Mouse (Mus musculus): Measurements from ENCODE around the gene Nrxn3. TPM values are rescaled to one million over a fixed set of nuclear protein-coding genes. Genes with fewer than 3 reads are reported as not detected.

Nrxn3 gene
- polyA plus RNA-seq, 1 experiment from 2014 or later, result 87.0 TPM

DNA sequence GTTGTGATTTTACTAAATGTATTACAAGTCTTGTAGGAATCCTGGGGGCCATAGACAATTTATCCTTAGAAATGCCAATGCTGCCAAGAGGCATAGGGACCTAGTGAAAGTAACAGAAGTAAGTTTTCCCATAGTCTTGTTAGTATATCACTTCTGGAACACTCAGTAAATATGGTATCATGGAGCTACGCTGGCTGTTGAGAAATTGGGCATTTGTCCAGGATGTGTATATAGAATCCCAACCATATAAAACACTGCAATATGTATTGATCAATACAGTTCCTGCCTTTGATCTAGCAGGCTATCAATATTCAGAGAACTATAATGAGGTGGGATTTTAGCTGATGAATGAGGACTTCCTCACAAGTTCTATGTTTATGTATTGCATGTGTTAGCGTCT, 1107.3 kb downstream of the Nrxn3 start:
- Histone ChIP-seq H3K4me1 (ENCODE audit: control insufficient read depth, insufficient read depth, low read length) (no peaks in the 10 kb centered on the region), H3K27ac (ENCODE audit: low read length) (no peak overlapping the region), H3K9ac (ENCODE audit: low read depth, low read length) (no peak overlapping the region), H3K36me3 (ENCODE audit: control insufficient read depth, insufficient read depth, low read length) (no peaks in the 10 kb centered on the region), H3K4me3 (ENCODE audit: low read depth, low read length) (no peak overlapping the region), H3K4me2 (ENCODE audit: low read length) (no peak overlapping the region), H3K9me3 (replicated peaks; ENCODE audit: control insufficient read depth, low read length, poor library complexity, severe bottlenecking) (no peaks in the 10 kb centered on the region), H3K27me3 (ENCODE audit: control insufficient read depth, insufficient read depth, low read depth, low read length) (no peaks in the 10 kb centered on the region)
- no peak for ATAC-seq
- 87% methylated on average over 2 of the region's 2 CpGs for WGBS

DNA sequence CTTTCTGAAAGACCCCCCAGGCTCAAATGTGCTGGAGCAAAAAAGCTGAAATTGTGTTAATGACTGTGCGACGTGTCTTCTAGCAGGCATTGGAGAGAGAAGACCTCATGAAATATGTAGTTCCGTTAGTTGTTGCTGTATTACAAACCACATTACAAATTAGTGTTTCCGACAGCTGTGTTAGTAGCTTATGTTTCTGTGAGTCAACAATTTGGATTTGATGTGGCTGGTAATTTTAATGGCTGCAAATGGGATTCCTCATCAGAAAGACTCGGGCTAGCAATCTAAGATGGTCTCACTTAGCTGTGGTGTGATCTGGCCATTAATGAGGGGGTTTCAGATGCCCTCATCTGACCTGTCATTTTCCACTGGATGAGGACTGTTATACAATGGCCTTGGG, 1107.7 kb downstream of the Nrxn3 start:
- Histone ChIP-seq H3K4me3 (ENCODE audit: low read depth, low read length) (no peak overlapping the region), H3K4me1 (ENCODE audit: control insufficient read depth, insufficient read depth, low read length) (no peaks in the 10 kb centered on the region), H3K9ac (ENCODE audit: low read depth, low read length) (no peak overlapping the region), H3K27me3 (ENCODE audit: control insufficient read depth, insufficient read depth, low read depth, low read length) (no peaks in the 10 kb centered on the region), H3K36me3 (ENCODE audit: control insufficient read depth, insufficient read depth, low read length) (no peaks in the 10 kb centered on the region), H3K27ac (ENCODE audit: low read length) (no peak overlapping the region), H3K4me2 (ENCODE audit: low read length) (no peak overlapping the region), H3K9me3 (replicated peaks; ENCODE audit: control insufficient read depth, low read length, poor library complexity, severe bottlenecking) (no peaks in the 10 kb centered on the region)
- WGBS, result 77% methylated on average over 5 of the region's 5 CpGs
- ATAC-seq, result no peak

DNA sequence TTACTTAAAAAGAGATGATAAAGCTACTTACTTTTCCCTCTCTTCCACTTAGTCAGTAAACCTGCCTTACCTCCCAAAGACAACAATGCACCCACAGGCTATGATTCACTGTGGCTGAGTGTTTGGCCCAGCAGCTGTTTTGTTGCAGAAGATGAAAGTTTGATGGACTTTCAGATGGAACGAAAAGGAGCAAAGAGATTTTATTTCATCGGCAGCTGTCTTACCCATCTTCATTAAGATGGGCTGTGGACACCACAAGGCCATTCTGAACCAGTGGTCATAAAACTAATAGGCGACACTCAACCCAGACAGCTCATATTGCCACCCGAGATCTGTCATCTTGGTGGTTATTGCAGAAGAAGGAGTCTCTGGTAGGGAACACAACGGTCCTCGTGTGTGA, 1108.6 kb downstream of the Nrxn3 start:
- no peak for ATAC-seq
- H3K36me3 ChIP-seq (ENCODE audit: control insufficient read depth, insufficient read depth, low read length), result no peaks in the 10 kb centered on the region
- no peak overlapping the region for H3K4me3 ChIP-seq (ENCODE audit: low read depth, low read length)
- WGBS, result 91% methylated on average over 6 of the region's 6 CpGs
- no peak overlapping the region for H3K4me2 ChIP-seq (ENCODE audit: low read length)
- H3K9ac ChIP-seq (ENCODE audit: low read depth, low read length), result no peak overlapping the region
- no peaks in the 10 kb centered on the region for H3K9me3 ChIP-seq (replicated peaks; ENCODE audit: control insufficient read depth, low read length, poor library complexity, severe bottlenecking)
- H3K27ac ChIP-seq (ENCODE audit: low read length), result no peak overlapping the region
- no peaks in the 10 kb centered on the region for H3K4me1 ChIP-seq (ENCODE audit: control insufficient read depth, insufficient read depth, low read length)
- H3K27me3 ChIP-seq (ENCODE audit: control insufficient read depth, insufficient read depth, low read depth, low read length), result no peaks in the 10 kb centered on the region

DNA sequence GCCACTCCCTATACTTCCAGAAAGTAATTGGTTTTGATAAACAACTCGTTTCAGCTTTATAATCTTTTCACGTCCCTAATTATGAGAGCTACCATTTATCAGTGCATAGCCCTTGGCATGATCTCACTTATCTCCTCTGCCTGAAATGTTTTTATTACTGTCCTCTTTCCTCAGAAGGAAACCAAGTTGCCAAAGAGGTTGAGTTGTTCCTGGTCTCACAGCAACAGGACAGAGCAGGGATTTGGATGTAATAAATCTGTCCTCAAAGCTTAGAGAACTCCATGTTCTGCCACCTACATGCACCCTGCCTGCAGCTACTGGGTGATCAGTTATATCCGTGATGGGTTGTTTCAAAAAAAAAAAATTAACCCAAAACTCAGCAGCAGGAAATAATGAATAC, 1113.6 kb downstream of the Nrxn3 start:
- no peak overlapping the region for H3K4me2 ChIP-seq (ENCODE audit: low read length)
- 79% methylated on average over 3 of the region's 3 CpGs for WGBS
- no peaks in the 10 kb centered on the region for H3K9me3 ChIP-seq (replicated peaks; ENCODE audit: control insufficient read depth, low read length, poor library complexity, severe bottlenecking)
- H3K36me3 ChIP-seq (ENCODE audit: control insufficient read depth, insufficient read depth, low read length), result no peaks in the 10 kb centered on the region
- no peaks in the 10 kb centered on the region for H3K4me1 ChIP-seq (ENCODE audit: control insufficient read depth, insufficient read depth, low read length)
- H3K4me3 ChIP-seq (ENCODE audit: low read depth, low read length), result no peak overlapping the region
- no peaks in the 10 kb centered on the region for H3K27me3 ChIP-seq (ENCODE audit: control insufficient read depth, insufficient read depth, low read depth, low read length)
- ATAC-seq, result no peak
- H3K9ac ChIP-seq (ENCODE audit: low read depth, low read length), result no peak overlapping the region
- no peak overlapping the region for H3K27ac ChIP-seq (ENCODE audit: low read length)

DNA sequence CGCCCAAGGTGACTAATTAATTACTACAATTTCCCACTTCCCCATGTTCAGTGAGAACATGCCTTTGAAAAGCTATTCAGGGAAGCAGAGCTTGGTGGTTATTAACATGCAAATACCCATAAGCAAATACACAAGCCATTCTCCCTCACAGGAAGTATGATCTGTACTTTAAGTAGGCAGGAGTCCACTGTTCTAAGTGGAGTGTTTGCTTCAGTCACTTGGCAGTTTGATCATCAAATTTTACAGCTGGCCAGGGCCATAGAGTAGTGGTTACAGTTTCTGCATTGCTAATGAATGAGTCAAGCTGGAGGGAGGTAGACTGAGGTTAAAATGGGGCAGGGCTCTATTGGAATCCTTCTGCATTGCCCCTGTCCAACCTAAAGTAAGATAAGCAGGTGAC, 1120.2 kb downstream of the Nrxn3 start:
- no peak overlapping the region for H3K9ac ChIP-seq (ENCODE audit: low read depth, low read length)

DNA sequence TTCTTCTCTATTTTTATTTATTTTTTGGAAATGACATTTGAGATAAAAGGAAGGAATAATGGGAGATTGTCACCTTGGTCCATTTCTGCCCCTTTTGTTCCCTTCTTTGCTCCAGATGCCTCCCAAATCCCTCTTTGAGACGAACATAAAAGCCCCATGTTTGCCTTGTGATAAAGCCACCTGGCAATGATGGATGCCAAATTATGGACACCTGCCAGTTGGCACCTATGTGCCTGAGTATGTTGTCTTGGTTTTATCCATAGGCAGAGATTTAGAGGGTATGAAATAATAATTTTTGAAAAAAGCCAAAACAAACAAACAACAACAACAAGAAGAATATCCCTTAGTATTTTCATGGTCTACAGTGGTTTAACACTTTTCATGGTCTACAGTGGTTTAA, 1125.4 kb downstream of the Nrxn3 start:
- Histone ChIP-seq H3K4me2 (ENCODE audit: low read length) (no peak overlapping the region), H3K27ac (ENCODE audit: low read length) (no peak overlapping the region), H3K4me3 (ENCODE audit: low read depth, low read length) (no peak overlapping the region), H3K9me3 (replicated peaks; ENCODE audit: control insufficient read depth, low read length, poor library complexity, severe bottlenecking) (no peaks in the 10 kb centered on the region), H3K27me3 (ENCODE audit: control insufficient read depth, insufficient read depth, low read depth, low read length) (no peaks in the 10 kb centered on the region), H3K4me1 (ENCODE audit: control insufficient read depth, insufficient read depth, low read length) (peaks cover 2% of the 10 kb centered on the region; the same call in 1 of the 2 replicates), H3K36me3 (ENCODE audit: control insufficient read depth, insufficient read depth, low read length) (no peaks in the 10 kb centered on the region), H3K9ac (ENCODE audit: low read depth, low read length) (no peak overlapping the region)
- no peak for ATAC-seq
- WGBS, result 57% methylated on average over 1 of the region's 1 CpGs

More for the DNA sequence above, 1120.2 kb downstream of the Nrxn3 start:
- Histone ChIP-seq H3K27ac (ENCODE audit: low read length) (no peak overlapping the region), H3K4me2 (ENCODE audit: low read length) (no peak overlapping the region), H3K36me3 (ENCODE audit: control insufficient read depth, insufficient read depth, low read length) (no peaks in the 10 kb centered on the region), H3K4me1 (ENCODE audit: control insufficient read depth, insufficient read depth, low read length) (peaks cover 2% of the 10 kb centered on the region; the same call in 1 of the 2 replicates), H3K9me3 (replicated peaks; ENCODE audit: control insufficient read depth, low read length, poor library complexity, severe bottlenecking) (no peaks in the 10 kb centered on the region), H3K4me3 (ENCODE audit: low read depth, low read length) (no peak overlapping the region), H3K27me3 (ENCODE audit: control insufficient read depth, insufficient read depth, low read depth, low read length) (no peaks in the 10 kb centered on the region)
- 88% methylated on average over 1 of the region's 1 CpGs for WGBS
- no peak for ATAC-seq

DNA sequence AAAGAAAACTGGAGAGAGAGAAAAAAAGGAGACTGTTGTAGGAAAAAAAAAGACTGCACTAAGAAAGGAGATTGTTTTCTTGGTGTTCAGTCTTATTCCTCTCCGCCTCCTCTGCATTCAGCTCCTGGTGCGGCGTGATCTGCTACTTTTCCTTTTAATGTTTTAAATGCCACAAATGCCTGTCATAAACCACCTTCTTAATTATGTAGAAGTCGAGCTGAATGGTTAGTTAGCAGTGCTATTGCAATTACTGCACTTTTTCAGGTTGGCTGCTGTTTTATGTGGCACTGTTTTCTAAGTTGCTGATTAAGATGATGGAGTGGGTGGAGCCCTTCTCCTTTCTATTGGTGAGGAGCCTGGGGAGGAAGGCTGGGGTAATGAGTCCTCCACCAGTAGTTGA, 1131.7 kb downstream of the Nrxn3 start:
- no peak overlapping the region for H3K4me2 ChIP-seq (ENCODE audit: low read length)
- no peak overlapping the region for H3K27ac ChIP-seq (ENCODE audit: low read length)

DNA sequence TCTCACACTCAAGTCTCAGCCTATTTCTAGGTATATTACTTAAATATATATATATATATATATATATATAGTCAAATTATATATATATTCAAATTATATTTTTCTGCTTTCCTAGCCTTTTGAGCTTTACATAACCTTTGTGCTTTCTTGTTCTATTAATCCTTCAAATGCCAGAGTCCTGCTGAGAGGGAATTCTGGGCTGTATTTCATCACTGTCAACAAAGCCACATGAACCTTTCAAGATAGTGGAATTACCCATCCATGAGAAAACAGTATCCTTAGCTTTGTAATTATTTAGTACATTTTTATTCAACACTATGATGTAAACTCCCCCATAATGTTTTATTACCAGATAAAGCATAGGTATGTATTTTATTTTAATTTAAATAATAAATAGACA, 1144.4 kb downstream of the Nrxn3 start:
- no peak overlapping the region for H3K9ac ChIP-seq (ENCODE audit: low read depth, low read length)

More for the DNA sequence above, 1131.7 kb downstream of the Nrxn3 start:
- ATAC-seq, result no peak
- Histone ChIP-seq H3K4me1 (ENCODE audit: control insufficient read depth, insufficient read depth, low read length) (peaks cover 8% of the 10 kb centered on the region; the same call in 1 of the 2 replicates), H3K27me3 (ENCODE audit: control insufficient read depth, insufficient read depth, low read depth, low read length) (no peaks in the 10 kb centered on the region), H3K9ac (ENCODE audit: low read depth, low read length) (no peak overlapping the region), H3K4me3 (ENCODE audit: low read depth, low read length) (no peak overlapping the region), H3K36me3 (ENCODE audit: control insufficient read depth, insufficient read depth, low read length) (no peaks in the 10 kb centered on the region), H3K9me3 (replicated peaks; ENCODE audit: control insufficient read depth, low read length, poor library complexity, severe bottlenecking) (no peaks in the 10 kb centered on the region)
- 21% methylated on average over 4 of the region's 4 CpGs for WGBS

DNA sequence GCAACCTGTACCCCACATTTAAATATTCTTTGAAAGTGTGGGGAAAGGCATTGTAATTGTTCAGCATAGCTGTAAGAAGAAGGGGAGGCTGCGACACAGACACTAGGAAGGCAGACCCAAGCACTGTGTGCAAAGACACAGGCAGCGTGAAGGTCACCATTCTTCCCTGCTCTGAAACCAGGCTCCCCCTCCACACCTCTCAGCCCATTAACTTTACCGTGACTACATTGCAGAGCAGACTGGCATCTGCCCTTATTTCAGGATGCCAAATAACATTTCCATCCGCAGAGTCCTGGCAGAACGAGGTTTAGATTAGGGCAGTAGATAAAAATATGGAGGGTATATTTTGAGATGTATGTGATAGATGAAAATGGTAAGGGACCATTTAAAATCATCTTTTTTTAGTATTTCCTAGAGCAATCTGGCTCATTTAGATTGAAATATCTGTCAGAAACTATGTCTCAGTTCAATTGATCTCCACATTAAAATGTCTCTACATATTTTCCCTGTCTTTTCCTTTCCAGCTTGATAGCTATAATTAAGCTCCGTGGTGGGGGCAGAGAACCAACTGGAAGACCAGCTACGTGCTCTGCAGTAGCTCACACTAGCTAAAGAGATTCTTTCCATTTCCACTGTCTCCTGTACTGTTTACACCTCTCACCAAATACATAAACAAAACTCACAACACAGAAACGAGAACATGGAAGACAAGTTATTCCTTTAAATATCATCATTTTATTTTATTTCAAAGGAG, 1160.1 kb downstream of the Nrxn3 start:
- no peak overlapping the region for H3K9ac ChIP-seq (ENCODE audit: low read depth, low read length)
- H3K4me1 ChIP-seq (ENCODE audit: control insufficient read depth, insufficient read depth, low read length), result no peaks in the 10 kb centered on the region
- H3K4me2 ChIP-seq (ENCODE audit: low read length), result no peak overlapping the region
- WGBS, result 53% methylated on average over 8 of the region's 8 CpGs
- H3K27me3 ChIP-seq (ENCODE audit: control insufficient read depth, insufficient read depth, low read depth, low read length), result no peaks in the 10 kb centered on the region
- ATAC-seq, result no peak
- no peak overlapping the region for H3K4me3 ChIP-seq (ENCODE audit: low read depth, low read length)
- no peaks in the 10 kb centered on the region for H3K9me3 ChIP-seq (replicated peaks; ENCODE audit: control insufficient read depth, low read length, poor library complexity, severe bottlenecking)
- H3K27ac ChIP-seq (ENCODE audit: low read length), result no peak overlapping the region
- no peaks in the 10 kb centered on the region for H3K36me3 ChIP-seq (ENCODE audit: control insufficient read depth, insufficient read depth, low read length)

More for the DNA sequence above, 1144.4 kb downstream of the Nrxn3 start:
- Histone ChIP-seq H3K4me2 (ENCODE audit: low read length) (no peak overlapping the region), H3K27me3 (ENCODE audit: control insufficient read depth, insufficient read depth, low read depth, low read length) (no peaks in the 10 kb centered on the region), H3K4me3 (ENCODE audit: low read depth, low read length) (no peak overlapping the region), H3K27ac (ENCODE audit: low read length) (no peak overlapping the region), H3K9me3 (replicated peaks; ENCODE audit: control insufficient read depth, low read length, poor library complexity, severe bottlenecking) (no peaks in the 10 kb centered on the region), H3K4me1 (ENCODE audit: control insufficient read depth, insufficient read depth, low read length) (no peaks in the 10 kb centered on the region), H3K36me3 (ENCODE audit: control insufficient read depth, insufficient read depth, low read length) (no peaks in the 10 kb centered on the region)
- ATAC-seq, result no peak
